Mouse (Mus musculus) liver, embryonic 16.5 days (tissue): ENCODE results near the gene Lrsam1. TPM values are rescaled to one million over a fixed set of nuclear protein-coding genes. Genes with fewer than 3 reads are reported as not detected.

Experiments used
- ATAC-seq: fragments of 200-750 bp; cut with Nextera tagmentation; 2 replicates; pipeline ENCODE4 v1.8.0; 2017; ENCODE audit warnings: low read depth, mild to moderate bottlenecking, moderate number of reproducible peaks, moderate library complexity
- H3K27ac ChIP-seq: fragments of 300-500 bp; sonication (generic); 2 replicates; pipeline ENCODE4 v1.5.1; 2014; ENCODE audit warnings: mild to moderate bottlenecking, low read length
- H3K27me3 ChIP-seq: fragments of 300-500 bp; sonication (generic); 2 replicates; pipeline ENCODE4 v1.6.1; 2014; ENCODE audit warnings: low read depth, low read length, mixed read lengths; ENCODE audit not compliant: control insufficient read depth, insufficient read depth
- H3K36me3 ChIP-seq: fragments of 300-500 bp; sonication (generic); 2 replicates; pipeline ENCODE4 v1.6.1; 2014; ENCODE audit warnings: mild to moderate bottlenecking; ENCODE audit not compliant: control insufficient read depth, insufficient read depth
- H3K4me1 ChIP-seq: fragments of 300-500 bp; sonication (generic); 2 replicates; pipeline ENCODE4 v1.6.1; 2014; ENCODE audit warnings: low read depth, low read length, mixed read lengths; ENCODE audit not compliant: control insufficient read depth
- H3K4me2 ChIP-seq: fragments of 300-500 bp; sonication (generic); 2 replicates; pipeline ENCODE4 v1.6.1; 2014; ENCODE audit warnings: low read depth, low read length, mixed read lengths
- H3K4me3 ChIP-seq: fragments of 300-500 bp; sonication (generic); 2 replicates; pipeline ENCODE4 v1.5.1; 2014; ENCODE audit warnings: low read depth, mild to moderate bottlenecking, low read length
- H3K9ac ChIP-seq: fragments of 300-500 bp; sonication (generic); 2 replicates; pipeline ENCODE4 v1.6.1; 2014; ENCODE audit warnings: low read depth, low read length
- H3K9me3 ChIP-seq: fragments of 300-500 bp; sonication (generic); replicated peaks from 2 replicates; pipeline ENCODE4 v1.6.1; 2016; ENCODE audit warnings: low read length; ENCODE audit not compliant: control insufficient read depth
- WGBS: fragments of 180-500 bp; shearing (Covaris S2); extraction: QIAGEN DNeasy Blood & Tissue Kit; methylation state at CpG from one replicate; pipeline ENCODE4 v1.1.7; 2014; ENCODE audit not compliant: insufficient replicate concordance; 5-methylcytosine and 5-hydroxymethylcytosine counted together
- polyA plus RNA-seq: library from polyadenylated mRNA; unstranded; fragments of >200 nt; fragmentation: Nextera tagmentation; extraction: Ambion mirVana; gene quantifications from 2 replicates; pipeline ENCODE4 v1.2.1, GENCODE M21; 2015

Gene Lrsam1
- polyA plus RNA-seq, 1 experiment from 2014 or later = 1.9 TPM

GRCm38 (mm10) chr2:32963981-32964380 is 2.6 kb upstream of the Lrsam1 start:
- no peak for ATAC-seq
- peaks cover 11% of the 10 kb centered on the region for H3K36me3 ChIP-seq
- peak overlapping the region; percentile 73; the same call in 1 of the 2 replicates for H3K4me3 ChIP-seq
- H3K9me3 ChIP-seq = no peaks in the 10 kb centered on the region
- no peaks in the 10 kb centered on the region for H3K27me3 ChIP-seq
- peaks cover 39% of the 10 kb centered on the region for H3K4me1 ChIP-seq
- 29% methylated on average over 1 of the region's 1 CpGs for WGBS
- H3K27ac ChIP-seq = no peak overlapping the region
- H3K4me2 ChIP-seq = peak overlapping the region; percentile 90
- no peak overlapping the region for H3K9ac ChIP-seq

GRCm38 (mm10) chr2:32963544-32963943 is 2.1 kb upstream of the Lrsam1 start:
- Histone ChIP-seq H3K4me2 (peak overlapping the region; percentile 90), H3K36me3 (peaks cover 11% of the 10 kb centered on the region), H3K27me3 (no peaks in the 10 kb centered on the region), H3K4me1 (peaks cover 39% of the 10 kb centered on the region), H3K4me3 (peak overlapping the region; percentile 73), H3K9me3 (no peaks in the 10 kb centered on the region), H3K27ac (0 out of 2 replicates have a peak overlapping the region, but pooled peaks have one; percentile 76), H3K9ac (peak overlapping the region; percentile 76)
- WGBS = 37% methylated on average over 4 of the region's 4 CpGs
- no peak for ATAC-seq

GRCm38 (mm10) chr2:32962875-32963220 is 1.4 kb upstream of the Lrsam1 start:
- Histone ChIP-seq H3K36me3 (peaks cover 11% of the 10 kb centered on the region), H3K4me1 (peaks cover 38% of the 10 kb centered on the region), H3K27me3 (no peaks in the 10 kb centered on the region), H3K4me3 (peak overlapping the region; percentile 73), H3K27ac (peak overlapping the region; percentile 76), H3K4me2 (peak overlapping the region; percentile 90), H3K9ac (peak overlapping the region; percentile 76), H3K9me3 (no peaks in the 10 kb centered on the region)
- WGBS = under 1% methylated on average over 9 of the region's 9 CpGs
- ATAC-seq = no peak

GRCm38 (mm10) chr2:32962062-32962874 is 854 bp upstream of the Lrsam1 start:
- Histone ChIP-seq H3K9me3 (no peaks in the 10 kb centered on the region), H3K4me2 (peak overlapping the region; percentile 90), H3K4me1 (peaks cover 33% of the 10 kb centered on the region), H3K27me3 (no peaks in the 10 kb centered on the region), H3K9ac (peak overlapping the region; percentile 76), H3K4me3 (peak overlapping the region; percentile 73), H3K36me3 (peaks cover 11% of the 10 kb centered on the region), H3K27ac (peak overlapping the region; percentile 76)
- WGBS = under 1% methylated on average over 33 of the region's 33 CpGs
- no peak for ATAC-seq

GRCm38 (mm10) chr2:32960273-32960672 is 1.1 kb downstream of the Lrsam1 start:
- peaks cover 19% of the 10 kb centered on the region for H3K4me1 ChIP-seq
- no peak overlapping the region for H3K4me3 ChIP-seq
- ATAC-seq = no peak
- H3K4me2 ChIP-seq = no peak overlapping the region
- H3K27me3 ChIP-seq = no peaks in the 10 kb centered on the region
- H3K36me3 ChIP-seq = peaks cover 11% of the 10 kb centered on the region
- H3K9ac ChIP-seq = no peak overlapping the region
- WGBS = 70% methylated on average over 4 of the region's 4 CpGs
- no peaks in the 10 kb centered on the region for H3K9me3 ChIP-seq
- H3K27ac ChIP-seq = no peak overlapping the region

GRCm38 (mm10) chr2:32957344-32957743 is 4.1 kb downstream of the Lrsam1 start:
- 62% methylated on average over 8 of the region's 8 CpGs for WGBS
- no peak overlapping the region for H3K9ac ChIP-seq
- no peaks in the 10 kb centered on the region for H3K9me3 ChIP-seq
- peaks cover 10% of the 10 kb centered on the region for H3K36me3 ChIP-seq
- H3K4me2 ChIP-seq = no peak overlapping the region
- no peaks in the 10 kb centered on the region; the same call in 1 of the 2 replicates for H3K4me1 ChIP-seq
- no peak for ATAC-seq
- no peak overlapping the region for H3K27ac ChIP-seq
- no peak overlapping the region for H3K4me3 ChIP-seq
- no peaks in the 10 kb centered on the region for H3K27me3 ChIP-seq

GRCm38 (mm10) chr2:32954581-32954980 is 6.8 kb downstream of the Lrsam1 start:
- 70% methylated on average over 2 of the region's 2 CpGs for WGBS
- no peaks in the 10 kb centered on the region for H3K9me3 ChIP-seq
- H3K36me3 ChIP-seq = peaks cover 10% of the 10 kb centered on the region
- no peaks in the 10 kb centered on the region for H3K4me1 ChIP-seq
- no peak overlapping the region for H3K27ac ChIP-seq
- no peaks in the 10 kb centered on the region for H3K27me3 ChIP-seq
- H3K9ac ChIP-seq = no peak overlapping the region
- no peak overlapping the region for H3K4me2 ChIP-seq
- no peak for ATAC-seq
- no peak overlapping the region for H3K4me3 ChIP-seq

- Histone ChIP-seq H3K4me2 (no peak overlapping the region), H3K9ac (no peak overlapping the region), H3K36me3 (peaks cover 4% of the 10 kb centered on the region; the same call in 1 of the 2 replicates), H3K27ac (no peak overlapping the region), H3K4me1 (no peaks in the 10 kb centered on the region), H3K27me3 (no peaks in the 10 kb centered on the region), H3K9me3 (no peaks in the 10 kb centered on the region), H3K4me3 (no peak overlapping the region)
- WGBS = 79% methylated on average over 11 of the region's 11 CpGs
- no peak for ATAC-seq
Measured at GRCm38 (mm10) chr2:32947454-32947853, 14.0 kb downstream of the Lrsam1 start.

GRCm38 (mm10) chr2:32940483-32940882 is 20.9 kb downstream of the Lrsam1 start:
- no peak for ATAC-seq
- no peaks in the 10 kb centered on the region for H3K9me3 ChIP-seq

More at GRCm38 (mm10) chr2:32940483-32940882, 20.9 kb downstream of the Lrsam1 start:
- Histone ChIP-seq H3K27ac (no peak overlapping the region), H3K4me1 (no peaks in the 10 kb centered on the region), H3K4me3 (no peak overlapping the region), H3K27me3 (no peaks in the 10 kb centered on the region), H3K4me2 (no peak overlapping the region), H3K9ac (no peak overlapping the region), H3K36me3 (peaks cover 1% of the 10 kb centered on the region; the same call in 1 of the 2 replicates)
- WGBS = 78% methylated on average over 4 of the region's 4 CpGs
